Comparison of ENCODE assay signal across 8 mouse cellular contexts in genomic region chr5:31251541-31252101, GRCm38 (mm10). TPM values are rescaled to one million over a fixed set of nuclear protein-coding genes. Genes with fewer than 3 reads are reported as not detected.
DNase-seq lines count a peak whose midpoint lies in the region; ATAC-seq and TF ChIP-seq lines count a peak whose summit lies in the region.

Gene Krtcap3, plus strand, starts transcription at chr5:31251691.

- peak within 1 kb of the TSS; percentile 72 for H3K27ac ChIP-seq in embryonic facial prominence, embryonic 12.5 days
- H3K27ac ChIP-seq in hindbrain, postnatal 0 days, result no peak within 1 kb of the TSS
- H3K27ac ChIP-seq in liver, adult 2 months (replicated peaks; ENCODE audit: insufficient read depth, low read depth, low read length), result no peak within 1 kb of the TSS
- H3K27ac ChIP-seq in midbrain, embryonic 16.5 days (ENCODE audit: low read length), result no peak within 1 kb of the TSS

- peak within 1 kb of the TSS; percentile 31 for H3K4me3 ChIP-seq in embryonic facial prominence, embryonic 12.5 days
- no peak within 1 kb of the TSS for H3K4me3 ChIP-seq in hindbrain, postnatal 0 days (ENCODE audit: low read length)
- H3K4me3 ChIP-seq in liver, adult 2 months (ENCODE audit: insufficient read depth, low read depth, low read length), result peak within 1 kb of the TSS; percentile 60
- no peak within 1 kb of the TSS for H3K4me3 ChIP-seq in midbrain, embryonic 16.5 days (ENCODE audit: low read depth, low read length)

- TF ChIP-seq CTCF in hindbrain, postnatal 0 days (IDR thresholded peaks at IDR 0.05; ENCODE audit: low read depth), result 0 out of 2 replicates have a peak, but pooled peaks have one; percentile 2
- no peak for TF ChIP-seq CTCF in liver, adult 2 months (IDR thresholded peaks at IDR 0.05; ENCODE audit: low read depth, low read length)

- peaks cover 32% of the 10 kb centered on the region for H3K4me1 ChIP-seq in embryonic facial prominence, embryonic 12.5 days
- no peaks in the 10 kb centered on the region for H3K4me1 ChIP-seq in hindbrain, postnatal 0 days (ENCODE audit: insufficient read depth, low read length)
- peaks cover under 1% of the 10 kb centered on the region; the same call in 1 of the 2 replicates for H3K4me1 ChIP-seq in liver, adult 2 months (ENCODE audit: control insufficient read depth, insufficient read depth, low read length)
- no peaks in the 10 kb centered on the region for H3K4me1 ChIP-seq in midbrain, embryonic 16.5 days (ENCODE audit: control insufficient read depth, insufficient read depth, low read length)

- ATAC-seq in embryonic facial prominence, embryonic 12.5 days (ENCODE audit: insufficient number of reproducible peaks, insufficient read depth, low FRiP score, low TSS enrichment), result 0 out of 2 replicates have a peak, but pooled peaks have one; percentile 45
- peak; percentile 64 for ATAC-seq in hindbrain, postnatal 0 days
- 0 out of 2 replicates have a peak, but pooled peaks have one; percentile 37 for ATAC-seq in midbrain, embryonic 16.5 days

- H3K4me2 ChIP-seq in embryonic facial prominence, embryonic 12.5 days (replicated peaks), result peak within 1 kb of the TSS; percentile 49
- no peak within 1 kb of the TSS for H3K4me2 ChIP-seq in hindbrain, postnatal 0 days (ENCODE audit: low read depth, low read length)
- H3K4me2 ChIP-seq in midbrain, embryonic 16.5 days (ENCODE audit: low read length), result no peak within 1 kb of the TSS

- WGBS in embryonic facial prominence, embryonic 12.5 days, result 10% methylated on average over 47 of the region's 47 CpGs
- WGBS in hindbrain, postnatal 0 days, result 21% methylated on average over 44 of the region's 47 CpGs
- 49% methylated on average over 47 of the region's 47 CpGs for WGBS in liver, adult 2 months
- 13% methylated on average over 42 of the region's 47 CpGs for WGBS in midbrain, embryonic 16.5 days

- H3K9ac ChIP-seq in embryonic facial prominence, embryonic 12.5 days, result peak within 1 kb of the TSS; percentile 50
- H3K9ac ChIP-seq in hindbrain, postnatal 0 days (replicated peaks; ENCODE audit: low read length), result no peak within 1 kb of the TSS
- peak within 1 kb of the TSS; percentile 37; the same call in 1 of the 2 replicates for H3K9ac ChIP-seq in liver, adult 2 months (ENCODE audit: low read depth, low read length)
- H3K9ac ChIP-seq in midbrain, embryonic 16.5 days (ENCODE audit: low read depth, low read length), result 0 out of 2 replicates have a peak within 1 kb of the TSS, but pooled peaks have one; percentile 14

- no peak for TF ChIP-seq POLR2A in liver, adult 2 months (IDR thresholded peaks at IDR 0.05; ENCODE audit: extremely low read depth, insufficient read depth, low read length)

- peaks cover 85% of the 10 kb centered on the region for H3K36me3 ChIP-seq in embryonic facial prominence, embryonic 12.5 days
- H3K36me3 ChIP-seq in hindbrain, postnatal 0 days (ENCODE audit: insufficient read depth, low read length), result peaks cover 67% of the 10 kb centered on the region
- H3K36me3 ChIP-seq in liver, adult 2 months (ENCODE audit: control insufficient read depth, insufficient read depth, low read length), result peaks cover 42% of the 10 kb centered on the region
- peaks cover 37% of the 10 kb centered on the region for H3K36me3 ChIP-seq in midbrain, embryonic 16.5 days (ENCODE audit: control insufficient read depth, insufficient read depth, low read length)

- DNase-seq in 3134 (ENCODE audit: extremely low read depth, insufficient read length, low spot score), result peak; percentile 22
- DNase-seq in ES-CJ7 (ENCODE audit: low read depth, low spot score), result peak; percentile 67
- peak; percentile 45 for DNase-seq in hindbrain, postnatal 0 days (ENCODE audit: low spot score)
- DNase-seq in liver, adult 2 months (ENCODE audit: extremely low read depth, low read depth, low spot score), result no peak
- DNase-seq in urinary bladder, adult 2 months (ENCODE audit: low spot score), result peak; percentile 56
- no peak for DNase-seq in gastrocnemius, postnatal 4 days (ENCODE audit: low spot score in 2 of 2)

- H3K79me2 ChIP-seq in liver, adult 2 months (ENCODE audit: control insufficient read depth, insufficient read depth, low read length), result no peaks in the 10 kb centered on the region

- no peaks in the 10 kb centered on the region for H3K27me3 ChIP-seq in embryonic facial prominence, embryonic 12.5 days
- no peaks in the 10 kb centered on the region for H3K27me3 ChIP-seq in hindbrain, postnatal 0 days (ENCODE audit: insufficient read depth, low read length)
- H3K27me3 ChIP-seq in liver, adult 2 months (ENCODE audit: control insufficient read depth, insufficient read depth, low read length), result no peaks in the 10 kb centered on the region
- no peaks in the 10 kb centered on the region for H3K27me3 ChIP-seq in midbrain, embryonic 16.5 days (ENCODE audit: control insufficient read depth, insufficient read depth, low read depth, low read length)

- no peaks in the 10 kb centered on the region for H3K9me3 ChIP-seq in embryonic facial prominence, embryonic 12.5 days
- H3K9me3 ChIP-seq in hindbrain, postnatal 0 days (ENCODE audit: low read length), result no peaks in the 10 kb centered on the region
- no peaks in the 10 kb centered on the region for H3K9me3 ChIP-seq in midbrain, embryonic 16.5 days (replicated peaks; ENCODE audit: control insufficient read depth, low read length, poor library complexity, severe bottlenecking)

RNA-seq across cellular contexts. Expression of gene Krtcap3, which starts in this region (rescaled TPM):
- polyA plus RNA-seq in embryonic facial prominence, embryonic 12.5 days (2016; fragmentation: Nextera tagmentation; extraction: Ambion mirVana), result 14.7 and 18.6 TPM in 2 replicates
- total RNA-seq in hindbrain, postnatal 0 days (2014; rRNA removed), result 2.4 and 3.2 TPM in 2 replicates
- 2.5 and 2.9 TPM in 2 replicates for polyA plus RNA-seq in hindbrain, postnatal 0 days (2015; fragmentation: Nextera tagmentation; extraction: Ambion mirVana)
- 1.7 and 2.1 TPM in 2 replicates for total RNA-seq in liver, adult 2 months (2014; rRNA removed)
- 4.3 and 8.3 TPM in 2 replicates for polyA plus RNA-seq in liver, adult 2 months (2012; rRNA removed)
- polyA plus RNA-seq in midbrain, embryonic 16.5 days (2015; fragmentation: Nextera tagmentation; extraction: Ambion mirVana), result 2.1 and 2.2 TPM in 2 replicates
- polyA plus RNA-seq in urinary bladder, adult 2 months (2012; rRNA removed), result 40.9 and 56.9 TPM in 2 replicates
- total RNA-seq in gastrocnemius, postnatal 4 days (2021), result 1 to 10 TPM; 2.3 to 4.1 TPM

Comparison
In these comparisons a context has a peak if more than half of its experiments do, and no peak if none do; other contexts are left out.
1. DNase-seq: peak in 3134 (single experiment), ES-CJ7 (single experiment), hindbrain, postnatal 0 days (single experiment) and urinary bladder, adult 2 months (single experiment); none in liver, adult 2 months (single experiment) and gastrocnemius, postnatal 4 days (0 of 2).
2. H3K4me3 ChIP-seq: peak in embryonic facial prominence, embryonic 12.5 days (single experiment) and liver, adult 2 months (single experiment); none in hindbrain, postnatal 0 days (single experiment) and midbrain, embryonic 16.5 days (single experiment).
3. Peak in every context shown above with its lines, with median percentiles within 50 percentile points of each other: ATAC-seq.